ENCODE assay signal across 8 mouse cellular contexts in the genomic region with DNA sequence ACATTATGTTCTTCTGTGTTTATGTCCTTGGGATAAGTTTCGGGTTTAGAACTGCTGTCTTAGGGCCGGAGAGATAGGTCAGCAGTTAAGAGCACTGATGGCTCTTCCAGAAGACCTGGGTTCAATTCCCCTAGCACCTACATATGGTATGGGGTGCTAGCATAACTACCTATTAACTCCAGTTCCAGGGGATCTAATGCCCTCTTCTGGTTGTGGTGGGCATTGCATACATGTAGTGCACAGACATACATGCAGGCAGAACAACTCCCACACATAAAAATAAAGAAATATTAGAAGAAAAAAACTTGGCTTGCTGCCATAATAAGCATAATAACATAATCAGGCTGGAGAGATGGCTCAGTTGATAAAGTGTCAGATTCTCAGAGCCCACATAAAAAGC. TPM values are rescaled to one million over a fixed set of nuclear protein-coding genes. Genes with fewer than 3 reads are reported as not detected.
DNase-seq lines count a peak whose midpoint lies in the region; ATAC-seq and TF ChIP-seq lines count a peak whose summit lies in the region.

No protein-coding gene starts in this region.

- TF ChIP-seq CTCF in C2C12 (IDR thresholded peaks at IDR 0.05; ENCODE audit: control insufficient read depth, insufficient read depth, insufficient read length): peak; percentile 9

- no peaks in the 10 kb centered on the region for H3K79me2 ChIP-seq in C2C12 (ENCODE audit: control insufficient read depth, insufficient read depth)

- 84% methylated on average over 2 of the region's 2 CpGs for WGBS in heart, embryonic 10.5 days
- 94% methylated on average over 2 of the region's 2 CpGs for WGBS in forebrain, embryonic 15.5 days

- no peaks in the 10 kb centered on the region for H3K79me3 ChIP-seq in C2C12 (ENCODE audit: low read depth)

- no peaks in the 10 kb centered on the region for H3K27me3 ChIP-seq in heart, embryonic 10.5 days (ENCODE audit: insufficient read depth, poor library complexity, severe bottlenecking)
- no peaks in the 10 kb centered on the region for H3K27me3 ChIP-seq in C2C12 (ENCODE audit: control insufficient read depth, insufficient read depth, insufficient read length)
- H3K27me3 ChIP-seq in forebrain, embryonic 15.5 days: no peaks in the 10 kb centered on the region

- H3ac ChIP-seq in C2C12 (ENCODE audit: control insufficient read depth, insufficient read length, low read depth): no peak overlapping the region

- peaks cover 14% of the 10 kb centered on the region for H3K4me1 ChIP-seq in heart, embryonic 10.5 days
- no peaks in the 10 kb centered on the region for H3K4me1 ChIP-seq in forebrain, embryonic 15.5 days

- ATAC-seq in megakaryocyte, adult 5-6 weeks (ENCODE audit: poor library complexity, severe bottlenecking): no peak
- no peak for ATAC-seq in forebrain, embryonic 15.5 days (replicated peaks)

- no peak overlapping the region for H3K4me3 ChIP-seq in heart, embryonic 10.5 days
- no peak overlapping the region for H3K4me3 ChIP-seq in C2C12 (ENCODE audit: insufficient read depth, poor library complexity, severe bottlenecking)
- no peak overlapping the region for H3K4me3 ChIP-seq in forebrain, embryonic 15.5 days

- H3K9me3 ChIP-seq in heart, embryonic 10.5 days: no peaks in the 10 kb centered on the region
- H3K9me3 ChIP-seq in forebrain, embryonic 15.5 days: no peaks in the 10 kb centered on the region

- no peak overlapping the region for H3K9ac ChIP-seq in forebrain, embryonic 15.5 days (replicated peaks)

- H3K27ac ChIP-seq in heart, embryonic 10.5 days: no peak overlapping the region
- no peak overlapping the region for H3K27ac ChIP-seq in forebrain, embryonic 15.5 days (replicated peaks)

- peak; percentile 64 for DNase-seq in heart, postnatal 4 days
- no peak for DNase-seq in heart, embryonic 10.5 days (ENCODE audit: low spot score)
- peak; percentile 51 for DNase-seq in 3T3-L1 (ENCODE audit: low read depth, low spot score)
- DNase-seq in kidney, postnatal 10 days: peak; percentile 69
- DNase-seq in Muller cell, postnatal 12 days (ENCODE audit: inconsistent ontology term): no peak

- H3K36me3 ChIP-seq in heart, embryonic 10.5 days: peaks cover 27% of the 10 kb centered on the region; the same call in 1 of the 2 replicates
- peaks cover 15% of the 10 kb centered on the region for H3K36me3 ChIP-seq in C2C12 (ENCODE audit: control insufficient read depth, insufficient read depth)
- H3K36me3 ChIP-seq in forebrain, embryonic 15.5 days: no peaks in the 10 kb centered on the region

- H3K4me2 ChIP-seq in forebrain, embryonic 15.5 days (replicated peaks): no peak overlapping the region

TF ChIP-seq in C2C12, 6 proteins besides CTCF, POLR2A, EP300 and RAD21:
- no peak for TF ChIP-seq FOSL1 (IDR thresholded peaks at IDR 0.05; ENCODE audit: insufficient read depth, low read length, poor library complexity, severe bottlenecking)
- no peak for TF ChIP-seq MYOG (IDR thresholded peaks at IDR 0.05; ENCODE audit: control insufficient read depth, extremely low read depth, insufficient read length)
- no peak for TF ChIP-seq MAX (IDR thresholded peaks at IDR 0.05)
- no peak for TF ChIP-seq USF1 (IDR thresholded peaks at IDR 0.05; ENCODE audit: low read depth)

RNA-seq across cellular contexts. Expression of gene Ift43, which starts 28.3 kb away (rescaled TPM):
- total RNA-seq in heart, postnatal 4 days (2021): 10 to 100 TPM; 42.8 to 45.3 TPM
- 104 and 114 TPM in 2 replicates for polyA plus RNA-seq in heart, embryonic 10.5 days (2016; fragmentation: Nextera tagmentation; extraction: Ambion mirVana)
- 45.1 TPM for polyA plus RNA-seq in C2C12 (2012; fragmentation: generic; extraction: Trizol)
- total RNA-seq in megakaryocyte, adult 5-6 weeks (2015): 0.49 and 0.91 TPM in 2 replicates
- total RNA-seq in megakaryocyte, adult 5-6 weeks (2017): 0.37 TPM in 1 of 2 replicates, not detected in the other
- 74.6 and 82.8 TPM in 2 replicates for polyA plus RNA-seq in forebrain, embryonic 15.5 days (2015; fragmentation: Nextera tagmentation; extraction: Ambion mirVana)

RNA-seq across cellular contexts. Expression of gene Tgfb3, which starts 31.8 kb away (rescaled TPM):
- 10 to 100 TPM; 18.6 to 19.2 TPM for total RNA-seq in heart, postnatal 4 days (2021)
- polyA plus RNA-seq in heart, embryonic 10.5 days (2016; fragmentation: Nextera tagmentation; extraction: Ambion mirVana): 13.0 and 15.3 TPM in 2 replicates
- 12.1 TPM for polyA plus RNA-seq in C2C12 (2012; fragmentation: generic; extraction: Trizol)
- 0.25 TPM in 1 of 2 replicates, not detected in the other for total RNA-seq in megakaryocyte, adult 5-6 weeks (2015)
- not detected in 2 replicates for total RNA-seq in megakaryocyte, adult 5-6 weeks (2017)
- polyA plus RNA-seq in forebrain, embryonic 15.5 days (2015; fragmentation: Nextera tagmentation; extraction: Ambion mirVana): 7.7 and 7.9 TPM in 2 replicates

Comparison
In these comparisons a context has a peak if more than half of its experiments do, and no peak if none do; other contexts are left out.
1. DNase-seq: peak in heart, postnatal 4 days (single experiment), 3T3-L1 (single experiment) and kidney, postnatal 10 days (single experiment); none in heart, embryonic 10.5 days (single experiment) and Muller cell, postnatal 12 days (single experiment).